Mouse (Mus musculus) E14TG2a.4 (cell line): ENCODE results near the gene Ano10.

Experiments used
- CTCF ChIP-seq: conservative IDR thresholded peaks from 2 replicates; pipeline ENCODE4 v1.5.1; 2014; ENCODE audit warnings: low read length
- POU5F1 ChIP-seq: IDR thresholded peaks from 2 replicates; pipeline ENCODE4 v1.6.1; 2014; ENCODE audit warnings: low read length, borderline replicate concordance

- TF ChIP-seq CTCF (peak; percentile 44), POU5F1 (no peak)
Measured at GRCm38 (mm10) chr9:122263140-122263539, 31.1 kb downstream of the Ano10 start.
